Mouse (Mus musculus) stomach, postnatal 0 days (tissue): ENCODE measurements around the gene Trp53bp2.

Experiments
- CTCF ChIP-seq: IDR thresholded peaks from 2 replicates; pipeline ENCODE4 v1.5.1; 2016; ENCODE audit warnings: antibody characterized with exemption, low read depth, mild to moderate bottlenecking, moderate library complexity
- EP300 ChIP-seq: optimal IDR thresholded peaks from 2 replicates; pipeline ENCODE3; 2016; ENCODE audit warnings: antibody characterized with exemption

- TF ChIP-seq CTCF = no peak
- no peak for TF ChIP-seq EP300
These were observed 729 bp upstream of the Trp53bp2 start for GRCm38 (mm10) chr1:182408243-182408642.
